Mouse (Mus musculus) T-cell, adult 2 months (primary cell): ENCODE measurements around the gene Dirc2.
A peak's percentile ranks its signal among the peaks of the same experiment; 100 is the strongest.

Experiments used
- DNase-seq: peaks from one replicate; pipeline ENCODE4 v3.0.0; 2022; ENCODE audit warnings: low spot score

Gene Dirc2

GRCm38 (mm10) chr16:35738096-35738767, 30.9 kb downstream of the Dirc2 start:
- DNase-seq: no peak

- peak; percentile 71 for DNase-seq
Measured at GRCm38 (mm10) chr16:35734038-35734437, 35.1 kb downstream of the Dirc2 start.

GRCm38 (mm10) chr16:35732096-35732495, 37.1 kb downstream of the Dirc2 start:
- no peak for DNase-seq

GRCm38 (mm10) chr16:35729151-35729738, 39.9 kb downstream of the Dirc2 start:
- DNase-seq: no peak

- no peak for DNase-seq
Measured at GRCm38 (mm10) chr16:35726601-35727000, 42.6 kb downstream of the Dirc2 start.

GRCm38 (mm10) chr16:35724561-35724960, 44.6 kb downstream of the Dirc2 start:
- no peak for DNase-seq

- no peak for DNase-seq
Measured at GRCm38 (mm10) chr16:35717761-35718160, 51.4 kb downstream of the Dirc2 start.

- DNase-seq: no peak
Measured at GRCm38 (mm10) chr16:35716257-35716656, 52.9 kb downstream of the Dirc2 start.

- no peak for DNase-seq
Measured at GRCm38 (mm10) chr16:35715771-35716170, 53.4 kb downstream of the Dirc2 start.

GRCm38 (mm10) chr16:35715350-35715749, 53.8 kb downstream of the Dirc2 start:
- DNase-seq: no peak

- DNase-seq: no peak
Measured at GRCm38 (mm10) chr16:35714689-35715088, 54.5 kb downstream of the Dirc2 start.

- DNase-seq: no peak
Measured at GRCm38 (mm10) chr16:35713606-35714005, 55.5 kb downstream of the Dirc2 start.

- no peak for DNase-seq
Measured at GRCm38 (mm10) chr16:35711004-35711403, 58.2 kb downstream of the Dirc2 start.

GRCm38 (mm10) chr16:35707004-35707403, 62.2 kb downstream of the Dirc2 start:
- DNase-seq: no peak

GRCm38 (mm10) chr16:35704796-35705195, 64.4 kb downstream of the Dirc2 start:
- DNase-seq: no peak

- no peak for DNase-seq
Measured at GRCm38 (mm10) chr16:35703763-35704679, 65.1 kb downstream of the Dirc2 start.

GRCm38 (mm10) chr16:35701823-35702222, 67.3 kb downstream of the Dirc2 start:
- no peak for DNase-seq

- no peak for DNase-seq
Measured at GRCm38 (mm10) chr16:35696103-35696502, 73.1 kb downstream of the Dirc2 start.

- no peak for DNase-seq
Measured at GRCm38 (mm10) chr16:35694250-35694846, 74.8 kb downstream of the Dirc2 start.

GRCm38 (mm10) chr16:35691606-35692005, 77.5 kb downstream of the Dirc2 start:
- DNase-seq: no peak

- DNase-seq: no peak
Measured at GRCm38 (mm10) chr16:35686491-35686890, 82.7 kb downstream of the Dirc2 start.

- no peak for DNase-seq
Measured at GRCm38 (mm10) chr16:35685027-35685426, 84.1 kb downstream of the Dirc2 start.
